Mouse (Mus musculus) spleen, adult 2 months (tissue): ENCODE results near the gene Etl4. TPM values are rescaled to one million over a fixed set of nuclear protein-coding genes. Genes with fewer than 3 reads are reported as not detected.

ENCODE experiments used
- DNase-seq, 2 experiments: peaks; one replicate each; pipeline versions ENCODE4 v3.0.0 to v3.0.0-alpha.2; 2012 to 2021; ENCODE audit warnings: low spot score in 2 of 2, low read depth in 1 of 2
- H3K27ac ChIP-seq: fragments of 200-500 bp; 2 replicates; pipeline ENCODE4 v1.5.1; 2012; ENCODE audit warnings: low read length, inconsistent platforms; ENCODE audit not compliant: insufficient read depth
- H3K27me3 ChIP-seq: fragments of 200-500 bp; 2 replicates; pipeline ENCODE4 v1.6.1; 2012; ENCODE audit warnings: mild to moderate bottlenecking, moderate library complexity, low read length, inconsistent platforms; ENCODE audit not compliant: control insufficient read depth, insufficient read depth
- H3K36me3 ChIP-seq: fragments of 200-500 bp; 2 replicates; pipeline ENCODE4 v1.6.1; 2012; ENCODE audit warnings: mild to moderate bottlenecking, low read length, inconsistent platforms; ENCODE audit not compliant: control insufficient read depth, insufficient read depth
- H3K4me1 ChIP-seq: fragments of 200-500 bp; 2 replicates; pipeline ENCODE4 v1.6.1; 2011; ENCODE audit warnings: inconsistent platforms; ENCODE audit not compliant: control insufficient read depth, insufficient read depth, insufficient read length
- H3K4me3 ChIP-seq: fragments of 200-500 bp; 2 replicates; pipeline ENCODE4 v1.5.1; 2011; ENCODE audit warnings: mild to moderate bottlenecking, inconsistent platforms; ENCODE audit not compliant: insufficient read depth, insufficient read length; ENCODE audit errors: extremely low read depth
- CTCF ChIP-seq: fragments of 200-500 bp; IDR thresholded peaks from 2 replicates; pipeline ENCODE4 v1.5.1; 2011; ENCODE audit warnings: mild to moderate bottlenecking, inconsistent platforms; ENCODE audit not compliant: insufficient read depth, insufficient read length, insufficient replicate concordance; ENCODE audit errors: extremely low read depth
- POLR2A ChIP-seq: fragments of 200-500 bp; IDR thresholded peaks from 2 replicates; pipeline ENCODE4 v1.6.1; 2011; ENCODE audit warnings: low read depth, low read length, inconsistent platforms
- whole genome bisulfite sequencing: fragments of 180-500 bp; shearing (Covaris S2); methylation state at CpG from one replicate; pipeline ENCODE4 v1.1.7; 2018; 5-methylcytosine and 5-hydroxymethylcytosine counted together
- polyA plus RNA-seq: library from polyadenylated mRNA; depleted of rRNA; stranded (reverse); fragments of >200 nt; gene quantifications from 2 replicates; pipeline ENCODE4 v1.2.3, GENCODE M21; 2012

Etl4 gene
- polyA plus RNA-seq, 1 experiment = 5.3 TPM

DNA sequence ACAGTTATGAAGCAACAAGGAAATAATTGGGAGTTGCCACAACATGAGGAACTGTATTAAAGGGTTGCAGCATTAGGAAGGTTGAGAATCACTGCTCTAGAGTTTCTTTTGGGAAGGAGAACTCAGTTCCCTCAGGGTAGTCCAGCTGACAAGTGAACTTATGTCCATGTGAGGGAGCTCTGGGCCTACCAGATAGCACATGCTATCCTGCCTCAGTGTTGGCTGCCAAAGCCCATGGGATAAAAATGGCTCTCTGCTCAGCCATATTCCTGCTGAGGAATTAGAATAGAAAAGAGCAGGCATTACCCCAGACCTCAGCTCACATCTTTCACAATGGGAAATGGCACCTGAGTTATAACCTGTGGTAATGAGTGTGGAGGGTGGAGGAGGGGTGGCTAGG, 916.7 kb downstream of the Etl4 start:
- Histone ChIP-seq H3K27ac (no peak overlapping the region), H3K4me1 (no peaks in the 10 kb centered on the region), H3K4me3 (no peak overlapping the region), H3K27me3 (no peaks in the 10 kb centered on the region), H3K36me3 (no peaks in the 10 kb centered on the region)
- no peak for TF ChIP-seq POLR2A
- TF ChIP-seq CTCF = no peak
- DNase-seq = no peak

DNA sequence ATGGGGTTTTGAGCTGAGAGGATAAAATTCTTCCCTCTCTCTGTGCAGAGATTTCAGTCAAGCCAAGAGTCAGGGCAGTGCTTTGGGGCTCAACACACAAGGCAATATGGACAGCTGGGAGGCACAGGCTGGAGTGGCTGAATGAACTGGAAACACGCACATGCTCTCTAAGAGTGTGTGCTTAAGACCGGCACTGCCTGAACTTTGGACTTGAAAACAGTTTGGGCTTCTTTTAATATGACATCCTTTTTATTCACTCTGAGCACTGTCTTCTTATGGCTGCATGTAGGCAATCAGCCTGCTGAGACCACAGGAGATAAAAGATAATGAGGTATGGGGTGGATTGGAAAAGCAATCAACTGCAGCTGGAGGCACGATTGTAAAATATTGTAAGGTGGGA, 921.3 kb downstream of the Etl4 start:
- H3K27me3 ChIP-seq = no peaks in the 10 kb centered on the region
- H3K4me1 ChIP-seq = no peaks in the 10 kb centered on the region
- H3K4me3 ChIP-seq = no peak overlapping the region
- TF ChIP-seq POLR2A (no peak), CTCF (no peak)
- H3K36me3 ChIP-seq = no peaks in the 10 kb centered on the region
- no peak overlapping the region for H3K27ac ChIP-seq
- DNase-seq = no peak
- 87% methylated on average over 3 of the region's 3 CpGs for WGBS

DNA sequence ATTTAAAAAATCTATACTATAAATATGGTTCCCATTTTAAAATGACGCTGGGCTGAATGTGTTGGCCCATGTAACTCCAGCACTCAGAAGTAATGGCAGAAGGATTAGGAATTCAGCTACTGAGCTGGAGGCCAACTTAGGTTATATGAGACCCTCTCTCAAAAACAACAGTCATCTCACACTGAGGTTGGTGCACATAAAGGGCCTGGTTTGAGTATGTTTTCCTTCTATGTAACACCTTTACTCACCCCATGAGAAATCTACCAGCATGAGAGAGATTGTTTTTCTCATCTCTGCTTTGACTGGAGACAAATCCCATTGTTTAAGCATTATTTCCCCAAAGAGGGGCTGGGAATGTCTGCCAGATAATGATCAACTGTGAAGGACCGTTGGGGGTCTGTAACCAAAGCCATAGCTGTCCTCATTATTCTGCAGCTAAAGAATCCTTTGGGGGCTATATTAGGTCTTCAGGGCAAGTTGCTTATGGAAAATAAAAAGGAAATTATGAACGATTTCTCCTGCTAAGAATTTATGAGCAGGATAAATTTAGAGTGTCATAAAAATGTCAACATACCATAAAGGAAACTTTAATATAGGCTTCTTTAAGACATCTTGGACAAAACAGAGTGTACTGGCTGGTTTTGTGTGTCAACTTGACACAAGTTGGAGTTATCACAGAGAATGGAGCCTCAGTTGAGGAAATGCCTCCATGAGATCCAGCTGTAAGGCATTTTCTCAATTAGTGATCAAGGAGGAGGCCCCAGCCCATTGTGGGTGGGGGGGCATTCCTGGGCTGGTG, 922.2 kb downstream of the Etl4 start:
- H3K27me3 ChIP-seq = no peaks in the 10 kb centered on the region
- no peak for TF ChIP-seq POLR2A
- no peak for TF ChIP-seq CTCF
- no peak for DNase-seq
- WGBS = 73% methylated on average over 3 of the region's 3 CpGs
- H3K4me3 ChIP-seq = no peak overlapping the region
- H3K27ac ChIP-seq = no peak overlapping the region
- H3K4me1 ChIP-seq = no peaks in the 10 kb centered on the region
- no peaks in the 10 kb centered on the region for H3K36me3 ChIP-seq

DNA sequence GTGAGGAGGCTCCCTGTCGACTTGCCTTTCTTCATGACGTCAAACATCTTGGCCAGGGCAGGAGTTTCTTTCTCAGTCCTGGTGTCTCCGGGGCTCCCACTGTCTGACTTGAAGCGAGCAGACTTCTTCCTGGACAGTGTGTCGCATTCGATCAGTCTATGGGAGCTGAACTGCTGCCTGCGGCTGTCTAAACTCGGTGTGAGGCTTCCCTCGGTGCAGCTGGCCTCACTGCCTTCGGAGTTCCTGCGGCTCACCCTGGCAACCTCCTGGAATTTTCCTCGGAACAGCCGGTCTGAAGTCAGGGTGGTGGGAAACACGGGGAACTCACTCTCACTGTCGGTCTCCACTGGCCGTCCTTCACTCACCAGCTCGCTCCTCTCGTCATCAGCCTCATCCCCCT, 939.8 kb downstream of the Etl4 start:
- TF ChIP-seq POLR2A (no peak), CTCF (no peak)
- 96% methylated on average over 18 of the region's 18 CpGs for WGBS
- no peak overlapping the region for H3K4me3 ChIP-seq
- DNase-seq = no peak
- H3K4me1 ChIP-seq = no peaks in the 10 kb centered on the region
- no peak overlapping the region for H3K27ac ChIP-seq
- H3K27me3 ChIP-seq = no peaks in the 10 kb centered on the region
- H3K36me3 ChIP-seq = peaks cover 6% of the 10 kb centered on the region
